Mouse (Mus musculus): ENCODE data around the gene Paf1.
A peak's percentile ranks its signal among the peaks of the same experiment; 100 is the strongest.

- TF ChIP-seq CTCF (IDR thresholded peaks at IDR 0.05; ENCODE audit: low read depth) (0 out of 2 replicates have a peak, but pooled peaks have one; percentile 19), EP300 (IDR thresholded peaks at IDR 0.05; ENCODE audit: low read depth) (no peak)
Measured at GRCm38 (mm10) chr7:28351676-28352191, 41.0 kb upstream of the Paf1 start.

Data from liver, embryonic 14.5 days (tissue).